In genomic region chr6:117505431-117505830, GRCm38 (mm10) we compare ENCODE assay signal across 17 mouse cellular contexts.
DNase-seq lines count a peak whose midpoint lies in the region; ATAC-seq lines count a peak whose summit lies in the region.
"Had no signal": no experiment of that assay in that cellular context is flagged by ENCODE, and none has a peak within 500 bp of the region (broad histone marks: within the 10 kb centered on the region; RNA-seq: fewer than 3 reads in every experiment).

No protein-coding gene starts in this region.

- no peaks in the 10 kb centered on the region for H3K27me3 ChIP-seq in neural tube, embryonic 15.5 days (replicated peaks)
- H3K27me3 ChIP-seq: forebrain, embryonic 13.5 days; limb, embryonic 12.5 days; midbrain, embryonic 15.5 days had no signal

- H3K4me1 ChIP-seq in neural tube, embryonic 15.5 days: no peaks in the 10 kb centered on the region
- H3K4me1 ChIP-seq: forebrain, embryonic 13.5 days; midbrain, embryonic 15.5 days had no signal

- no peaks in the 10 kb centered on the region for H3K36me3 ChIP-seq in neural tube, embryonic 15.5 days
- H3K36me3 ChIP-seq: limb, embryonic 12.5 days; midbrain, embryonic 15.5 days had no signal

- H3K9ac ChIP-seq in neural tube, embryonic 15.5 days (replicated peaks): no peak overlapping the region
- H3K9ac ChIP-seq: forebrain, embryonic 13.5 days; limb, embryonic 12.5 days; liver, embryonic 14.5 days; midbrain, embryonic 15.5 days had no signal

- no peak overlapping the region for H3K27ac ChIP-seq in neural tube, embryonic 15.5 days (replicated peaks)
- H3K27ac ChIP-seq: forebrain, embryonic 13.5 days; limb, embryonic 12.5 days; liver, embryonic 14.5 days; midbrain, embryonic 15.5 days had no signal

- H3K4me2 ChIP-seq in neural tube, embryonic 15.5 days: no peak overlapping the region
- H3K4me2 ChIP-seq: forebrain, embryonic 13.5 days; limb, embryonic 12.5 days; midbrain, embryonic 15.5 days had no signal

- no peak overlapping the region for H3K4me3 ChIP-seq in neural tube, embryonic 15.5 days (replicated peaks)
- H3K4me3 ChIP-seq: forebrain, embryonic 13.5 days; limb, embryonic 12.5 days; midbrain, embryonic 15.5 days had no signal

- WGBS in neural tube, embryonic 15.5 days: 47% methylated on average over 3 of the region's 3 CpGs

- no peaks in the 10 kb centered on the region for H3K9me3 ChIP-seq in neural tube, embryonic 15.5 days (replicated peaks)
- H3K9me3 ChIP-seq: forebrain, embryonic 13.5 days; limb, embryonic 12.5 days; midbrain, embryonic 15.5 days had no signal

- peak; percentile 11 for DNase-seq in heart, adult 8-10 months (ENCODE audit: low spot score)
- DNase-seq in heart, adult 11 months: no peak
- DNase-seq in neural tube, embryonic 10.5 days (ENCODE audit: extremely low spot score, low spot score): peak; percentile 49
- peak; percentile 41 for DNase-seq in kidney, postnatal 10 days
- no peak for DNase-seq in urinary bladder, adult 2 months (ENCODE audit: low spot score)
- DNase-seq in urinary bladder, postnatal 25 days (ENCODE audit: low spot score): no peak
- no peak for DNase-seq in spleen, postnatal 4 days (ENCODE audit: low spot score in 2 of 2)
- DNase-seq: adrenal gland, postnatal 25 days; cerebellum, adult 18-20 months; heart, postnatal 4 days; right cerebral cortex, postnatal 25 days; thymus, postnatal 36 days had no signal

- no peak for ATAC-seq in neural tube, embryonic 15.5 days (ENCODE audit: low FRiP score)
- ATAC-seq: forebrain, embryonic 13.5 days; midbrain, embryonic 15.5 days had no signal

Comparison
In these comparisons a context has a peak if more than half of its experiments do, and no peak if none do; other contexts are left out.
1. DNase-seq: peak in heart, adult 8-10 months (single experiment), neural tube, embryonic 10.5 days (single experiment) and kidney, postnatal 10 days (single experiment); none in heart, adult 11 months (single experiment), urinary bladder, adult 2 months (single experiment), urinary bladder, postnatal 25 days (single experiment) and spleen, postnatal 4 days (0 of 2).